Mouse (Mus musculus): Measurements from ENCODE around the gene Homer1.

GRCm38 (mm10) chr13:93305149-93305548 is 5.7 kb downstream of the Homer1 start:
- TF ChIP-seq CTCF (IDR thresholded peaks at IDR 0.05; ENCODE audit: borderline replicate concordance, insufficient read depth, low read length) (no peak), POLR2A (IDR thresholded peaks at IDR 0.05; ENCODE audit: low read depth, low read length) (no peak)
